Mouse (Mus musculus) liver, adult 2 months (tissue): ENCODE data around the gene Abtb1.

ENCODE experiments used
- CTCF ChIP-seq: fragments of 200-500 bp; IDR thresholded peaks from 2 replicates; pipeline ENCODE4 v1.5.1; 2011; ENCODE audit warnings: low read depth, low read length, control low read depth
- POLR2A ChIP-seq: fragments of 200-500 bp; IDR thresholded peaks from 2 replicates; pipeline ENCODE4 v1.6.1; 2011; ENCODE audit warnings: low read length, control low read depth; ENCODE audit not compliant: insufficient read depth; ENCODE audit errors: extremely low read depth

DNA sequence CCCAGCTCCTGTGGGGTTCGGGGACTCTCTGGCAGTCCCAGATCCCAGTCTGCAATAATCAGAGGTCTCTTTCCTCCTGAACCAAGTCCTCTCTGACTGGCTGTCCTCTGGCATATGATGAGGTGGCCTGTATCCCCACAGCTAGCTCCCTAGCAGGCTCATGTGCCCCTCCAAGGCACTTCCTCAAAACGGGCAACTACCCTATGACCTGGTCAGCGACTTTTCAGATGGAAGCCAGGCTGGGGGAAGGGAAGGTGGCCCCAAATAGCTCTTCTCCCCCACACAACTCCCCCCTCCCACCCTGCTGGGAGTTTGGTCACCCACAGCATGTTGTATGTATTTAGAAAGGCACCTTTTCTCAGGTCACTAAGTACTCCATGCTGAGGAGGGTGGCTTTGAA lies 15.7 kb downstream of the Abtb1 start:
- TF ChIP-seq CTCF (no peak), POLR2A (no peak)
